Mouse (Mus musculus) layer of hippocampus, adult 9-11 months (tissue): ENCODE measurements at regions not wholly inside any gene's neighbourhood (a gene's known extent, or its start where the extent isn't known, plus 50 kb on each side); places are given as distances from the start of the nearest gene placed in this dataset.

Source experiments
- DNase-seq: peaks from one replicate; pipeline ENCODE4 v3.0.0; 2022

- DNase-seq: no peak
Measured at GRCm38 (mm10) chr12:49946752-49947260, 561.8 kb downstream of the Gm43517 start.

- no peak for DNase-seq
Measured at GRCm38 (mm10) chr12:49950986-49951385, 566.0 kb downstream of the Gm43517 start.

GRCm38 (mm10) chr12:49951821-49952220, 566.8 kb downstream of the Gm43517 start:
- peak; percentile 87 for DNase-seq

- no peak for DNase-seq
Measured at GRCm38 (mm10) chr12:49968072-49968471, 583.1 kb downstream of the Gm43517 start.

DNA sequence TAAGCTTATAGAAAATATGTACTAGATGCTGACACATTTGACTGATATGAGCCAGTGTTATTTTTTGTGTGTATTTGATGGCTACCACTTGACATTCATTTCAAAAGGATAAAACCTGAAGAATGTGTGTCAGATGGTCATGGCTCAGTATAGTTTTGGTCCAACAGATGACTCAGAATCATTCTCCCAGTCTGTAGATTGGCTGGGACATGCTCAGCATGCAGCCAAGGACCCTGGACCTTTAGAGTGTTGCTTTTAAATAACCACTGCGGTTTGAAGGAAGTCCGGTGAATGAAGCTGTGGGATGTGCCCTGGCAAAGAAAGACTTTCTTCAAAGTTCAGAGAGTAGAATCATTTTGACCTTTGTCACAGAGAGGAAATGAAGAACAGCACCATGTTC, 584.6 kb downstream of the Gm43517 start:
- DNase-seq: no peak

DNA sequence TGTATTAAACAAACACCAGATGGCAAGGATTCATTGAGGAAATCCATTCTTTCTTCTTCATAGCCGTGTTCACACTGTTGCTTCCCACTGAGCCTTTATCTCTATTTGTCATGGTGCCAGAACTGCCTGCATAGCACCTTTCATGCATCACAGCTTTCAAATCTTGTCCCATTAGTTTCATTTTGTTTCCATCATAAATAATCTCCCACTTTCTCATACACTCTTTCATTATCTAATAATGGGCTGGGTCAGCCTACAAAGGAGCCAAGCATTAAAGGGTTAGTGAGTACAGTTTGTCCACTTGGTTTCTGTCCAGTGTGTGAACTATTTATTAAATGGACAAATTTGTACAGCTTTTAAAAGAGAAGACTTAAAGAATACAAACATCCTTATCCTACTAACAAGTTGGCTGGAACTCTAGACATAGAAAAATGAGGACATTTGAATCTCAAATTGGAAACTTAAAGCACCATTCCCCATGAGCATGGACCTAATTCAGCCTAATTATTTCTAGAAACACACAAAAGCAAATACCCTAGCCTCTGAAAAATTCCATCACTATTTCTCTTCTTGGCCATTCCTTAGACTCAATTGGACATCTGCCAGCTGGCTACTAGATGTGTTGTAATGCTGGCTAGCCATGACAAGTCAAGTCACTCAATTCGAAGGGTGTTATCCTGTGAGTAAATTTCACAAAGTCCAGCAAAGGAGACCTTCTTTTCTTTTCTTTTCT, 589.8 kb downstream of the Gm43517 start:
- no peak for DNase-seq

- no peak for DNase-seq
Measured at GRCm38 (mm10) chr12:49975553-49975952, 590.6 kb downstream of the Gm43517 start.

DNA sequence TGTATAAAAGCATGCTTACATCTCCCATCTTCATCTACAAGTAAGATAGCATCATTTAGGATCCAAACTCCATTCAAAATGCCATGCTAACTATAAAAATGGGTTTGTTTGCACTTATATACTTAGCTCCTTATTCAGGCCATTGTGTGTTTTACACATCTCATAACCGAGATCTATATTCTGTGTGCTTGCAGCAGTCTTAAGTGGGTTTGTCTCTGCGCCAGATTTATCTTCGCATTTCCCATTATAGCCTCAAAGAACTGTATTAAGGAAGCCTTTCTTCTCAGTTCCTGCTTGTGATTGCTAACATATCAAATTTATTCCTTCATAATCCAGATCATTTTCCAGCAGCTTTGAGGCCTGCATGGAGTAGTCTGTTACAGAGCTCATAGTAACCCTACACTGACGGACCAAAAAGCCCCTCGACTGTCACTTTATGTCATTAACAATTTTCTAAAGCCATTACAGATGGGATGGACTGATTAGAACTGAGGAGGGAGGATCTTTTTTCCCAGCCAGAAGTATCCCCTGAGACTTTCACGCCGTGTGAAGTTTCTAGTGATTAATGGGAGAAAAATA, 607.6 kb downstream of the Gm43517 start:
- no peak for DNase-seq

GRCm38 (mm10) chr12:50038808-50039374, 610.0 kb downstream of the Prkd1 start:
- no peak for DNase-seq

DNA sequence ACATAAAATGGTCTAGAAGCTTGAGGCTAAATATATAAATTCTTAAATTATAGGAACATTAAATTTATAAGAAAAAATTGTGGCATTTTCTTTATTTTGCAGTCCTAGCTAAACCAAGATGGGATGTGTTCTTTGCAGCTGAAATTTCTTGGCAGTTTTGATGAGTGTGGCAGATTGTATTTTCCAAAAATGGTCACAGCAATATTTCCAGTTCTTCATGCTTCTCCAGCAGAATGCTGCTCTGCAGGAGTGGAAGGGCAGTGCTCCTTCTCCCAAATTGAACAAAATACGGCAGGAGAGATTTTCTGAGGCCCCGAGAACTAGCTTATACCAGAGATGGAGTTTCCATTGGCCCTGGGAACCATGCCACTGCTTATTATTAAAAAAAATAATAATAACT, 587.6 kb downstream of the Prkd1 start:
- peak; percentile 31 for DNase-seq

GRCm38 (mm10) chr12:50066394-50066793, 582.5 kb downstream of the Prkd1 start:
- DNase-seq: no peak

- DNase-seq: no peak
Measured at GRCm38 (mm10) chr12:50071797-50072196, 577.1 kb downstream of the Prkd1 start.

DNA sequence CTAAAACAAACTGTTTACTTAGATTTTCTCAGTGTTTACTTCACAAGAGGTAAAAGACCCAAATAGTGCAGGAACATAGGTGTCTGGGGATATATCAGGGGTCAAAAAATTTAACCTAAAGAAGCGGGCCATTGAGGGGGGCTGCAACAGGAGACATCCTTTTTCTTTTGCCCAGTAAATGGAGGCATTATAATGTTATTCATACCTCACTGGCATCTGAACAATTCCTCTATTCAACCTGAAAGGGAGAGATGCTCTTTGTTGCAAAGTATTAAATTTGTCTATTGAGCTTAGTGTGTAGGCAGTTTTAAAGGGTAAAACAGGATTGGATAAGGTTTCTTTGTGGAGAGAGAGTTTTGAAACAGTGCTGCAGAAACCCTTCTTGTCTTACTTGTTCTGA, 576.5 kb downstream of the Prkd1 start:
- no peak for DNase-seq

DNA sequence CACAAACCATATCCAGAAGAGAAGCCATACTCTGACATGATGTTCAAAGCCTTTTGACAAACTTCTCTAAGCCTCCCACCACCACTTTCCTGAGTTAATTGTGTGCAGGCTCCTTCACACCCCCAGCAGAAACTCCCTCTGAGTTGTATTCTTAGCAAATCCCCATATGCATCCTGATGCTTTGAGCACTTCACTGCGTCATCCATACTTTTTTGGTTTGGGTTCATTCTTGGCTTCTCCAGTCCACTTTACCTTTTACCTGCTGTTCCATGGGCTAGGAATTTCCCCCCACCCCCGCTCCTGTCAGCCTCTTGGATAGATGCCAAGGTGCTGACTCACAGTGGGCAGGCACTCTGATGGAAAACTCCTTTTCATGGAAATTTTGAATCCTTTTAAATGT, 575.2 kb downstream of the Prkd1 start:
- DNase-seq: no peak

- DNase-seq: no peak
Measured at GRCm38 (mm10) chr12:50081157-50081556, 567.7 kb downstream of the Prkd1 start.

DNA sequence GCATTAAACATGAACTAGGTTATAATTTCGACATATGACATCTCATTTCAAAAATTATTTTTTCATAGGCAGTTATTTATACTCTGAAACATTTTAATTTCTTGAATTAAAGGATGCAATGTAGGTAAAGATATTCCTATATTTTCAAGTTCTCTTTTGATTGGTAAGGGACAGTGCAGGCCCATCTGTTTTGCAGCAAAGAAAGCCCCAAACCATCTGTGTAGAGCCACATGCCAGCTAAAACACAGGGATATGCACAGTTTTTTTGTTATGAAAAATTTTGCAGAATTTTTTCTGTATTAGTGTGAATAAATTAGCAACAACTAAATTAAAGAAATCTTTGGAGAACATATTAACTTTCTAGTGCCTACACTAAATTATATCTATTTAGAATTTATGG, 567.3 kb downstream of the Prkd1 start:
- peak; percentile 67 for DNase-seq

DNA sequence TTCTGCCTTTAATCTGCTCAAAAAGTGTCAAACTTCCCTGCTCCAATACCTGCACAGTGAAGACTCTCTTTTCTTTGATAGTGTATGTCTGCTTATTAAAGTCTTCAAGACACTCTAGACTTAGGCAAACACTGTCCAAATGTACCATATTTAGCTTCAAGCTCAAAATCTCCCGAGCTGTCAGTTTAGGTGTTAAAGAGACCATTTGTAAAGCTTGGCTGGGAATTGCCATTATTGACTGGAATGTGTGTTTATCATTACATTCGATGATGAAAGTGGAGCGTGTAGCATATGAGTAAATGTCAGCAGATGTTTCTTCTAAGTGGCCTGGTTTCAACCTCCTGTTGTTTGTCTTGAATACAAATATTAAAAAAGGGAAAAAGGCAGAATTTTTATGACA, 564.4 kb downstream of the Prkd1 start:
- DNase-seq: peak; percentile 65

GRCm38 (mm10) chr12:50111246-50112044, 537.5 kb downstream of the Prkd1 start:
- no peak for DNase-seq

GRCm38 (mm10) chr12:50112081-50112491, 536.8 kb downstream of the Prkd1 start:
- peak; percentile 70 for DNase-seq

GRCm38 (mm10) chr12:50115855-50116254, 533.0 kb downstream of the Prkd1 start:
- no peak for DNase-seq

DNA sequence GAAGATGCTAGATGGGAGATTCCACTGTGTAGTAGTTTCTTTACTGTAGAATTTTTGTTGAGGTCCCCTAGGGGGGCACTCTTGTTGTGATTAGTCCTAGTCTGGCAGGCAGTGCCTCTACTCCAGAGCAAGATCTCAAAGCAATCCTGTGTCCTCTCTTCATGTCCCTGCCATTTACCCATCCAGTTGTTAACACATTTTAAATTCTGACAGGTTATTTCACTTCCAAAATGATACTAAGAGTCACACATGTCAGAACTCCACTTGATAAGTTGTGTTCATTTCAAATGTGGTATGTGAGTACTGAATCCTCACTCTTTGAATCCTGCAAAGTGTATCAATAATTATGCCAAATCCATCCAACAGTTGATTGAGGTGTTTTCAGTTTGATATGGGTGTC, 530.6 kb downstream of the Prkd1 start:
- no peak for DNase-seq

DNA sequence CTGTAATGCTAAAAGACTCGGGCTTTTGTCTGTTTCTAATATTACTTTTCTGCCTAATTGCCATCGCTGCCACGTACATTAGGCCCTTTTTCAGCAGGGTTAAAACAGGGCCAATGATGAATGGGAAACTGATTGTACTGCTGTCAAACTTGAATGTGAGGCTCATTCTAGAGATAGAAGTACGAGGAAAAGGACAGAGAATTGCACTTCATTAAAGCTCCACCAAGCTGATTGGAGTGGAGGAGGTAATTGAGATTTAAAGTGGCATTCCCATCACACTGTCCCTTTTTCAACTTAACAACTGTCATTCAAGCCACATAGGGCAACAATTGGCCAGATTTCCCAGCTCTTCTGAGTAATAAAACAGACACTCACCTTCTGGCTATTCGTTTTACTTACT, 526.8 kb downstream of the Prkd1 start:
- no peak for DNase-seq

DNA sequence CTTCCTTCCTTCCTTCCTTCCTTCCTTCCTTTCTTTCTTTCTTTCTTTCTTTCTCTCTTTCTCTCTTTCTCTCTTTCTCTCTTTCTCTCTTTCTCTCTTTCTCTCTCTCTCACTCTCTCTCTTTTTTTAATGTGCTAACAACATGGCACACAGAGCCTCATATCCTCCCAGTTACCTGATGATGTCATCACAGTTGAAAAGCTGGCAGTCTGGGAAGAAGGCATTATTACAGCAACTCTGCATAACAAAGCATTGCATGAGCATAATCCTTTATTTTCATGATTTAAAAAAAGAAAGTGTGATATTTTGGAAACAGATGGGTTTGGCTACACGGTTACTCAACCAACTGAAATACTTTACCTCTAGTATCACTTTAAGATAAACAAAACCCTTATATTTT, 525.9 kb downstream of the Prkd1 start:
- no peak for DNase-seq
